Mouse (Mus musculus) small intestine, adult 2 months (tissue): ENCODE data around the gene Poc1b. TPM values are rescaled to one million over a fixed set of nuclear protein-coding genes. Genes with fewer than 3 reads are reported as not detected.

Source experiments
- H3K27ac ChIP-seq: fragments of 200-500 bp; 2 replicates; pipeline ENCODE4 v1.5.1; 2012; ENCODE audit warnings: low read depth, low read length, control low read depth, inconsistent platforms; ENCODE audit not compliant: insufficient read depth
- H3K27me3 ChIP-seq: fragments of 200-500 bp; 2 replicates; pipeline ENCODE4 v1.6.1; 2012; ENCODE audit warnings: mild to moderate bottlenecking, moderate library complexity, low read length, inconsistent platforms; ENCODE audit not compliant: control insufficient read depth, insufficient read depth
- H3K36me3 ChIP-seq: fragments of 200-500 bp; 2 replicates; pipeline ENCODE4 v1.6.1; 2012; ENCODE audit warnings: mild to moderate bottlenecking, low read length, control low read depth, inconsistent platforms; ENCODE audit not compliant: control insufficient read depth, insufficient read depth
- H3K4me1 ChIP-seq: fragments of 200-500 bp; 2 replicates; pipeline ENCODE4 v1.6.1; 2012; ENCODE audit warnings: low read length, inconsistent platforms, mixed read lengths; ENCODE audit not compliant: control insufficient read depth, insufficient read depth, insufficient read length
- H3K4me3 ChIP-seq: fragments of 200-500 bp; 2 replicates; pipeline ENCODE4 v1.5.1; 2012; ENCODE audit warnings: low read depth, mild to moderate bottlenecking, control low read depth, inconsistent platforms, low read length, moderate library complexity
- CTCF ChIP-seq: fragments of 200-500 bp; IDR thresholded peaks from 2 replicates; pipeline ENCODE4 v1.5.1; 2012; ENCODE audit warnings: low read depth, mild to moderate bottlenecking, control low read depth, inconsistent platforms, low read length, moderate library complexity, mixed read lengths; ENCODE audit not compliant: insufficient replicate concordance, insufficient read length; ENCODE audit errors: extremely low read depth
- POLR2A ChIP-seq: fragments of 200-500 bp; IDR thresholded peaks from 2 replicates; pipeline ENCODE4 v1.6.1; 2012; ENCODE audit warnings: low read depth, mild to moderate bottlenecking, control low read depth, inconsistent platforms, low read length, moderate library complexity
- WGBS: fragments of 180-500 bp; shearing (Covaris S2); methylation state at CpG from one replicate; pipeline ENCODE4 v1.1.7; 2018; 5-methylcytosine and 5-hydroxymethylcytosine counted together
- polyA plus RNA-seq: library from polyadenylated mRNA; depleted of rRNA; stranded (reverse); fragments of >200 nt; gene quantifications from 2 replicates; pipeline ENCODE4 v1.2.3, GENCODE M21; 2012

The Poc1b gene
- polyA plus RNA-seq, 1 experiment = 5.5 TPM

GRCm38 (mm10) chr10:99179566-99179965, 72.7 kb downstream of the Poc1b start:
- H3K4me3 ChIP-seq = no peak overlapping the region
- no peaks in the 10 kb centered on the region; the same call in 1 of the 2 replicates for H3K4me1 ChIP-seq
- no peak for TF ChIP-seq POLR2A
- no peak for TF ChIP-seq CTCF
- H3K27ac ChIP-seq = no peak overlapping the region
- 91% methylated on average over 4 of the region's 4 CpGs for WGBS
- no peaks in the 10 kb centered on the region for H3K36me3 ChIP-seq
- no peaks in the 10 kb centered on the region for H3K27me3 ChIP-seq

GRCm38 (mm10) chr10:99181497-99181896, 74.7 kb downstream of the Poc1b start:
- peak overlapping the region; percentile 61 for H3K27ac ChIP-seq
- WGBS = 89% methylated on average over 8 of the region's 8 CpGs

GRCm38 (mm10) chr10:99182107-99182506, 75.3 kb downstream of the Poc1b start:
- no peaks in the 10 kb centered on the region for H3K36me3 ChIP-seq
- WGBS = 82% methylated on average over 5 of the region's 5 CpGs
- TF ChIP-seq POLR2A = no peak
- H3K4me3 ChIP-seq = no peak overlapping the region
- no peaks in the 10 kb centered on the region; the same call in 1 of the 2 replicates for H3K4me1 ChIP-seq
- peak overlapping the region; percentile 61 for H3K27ac ChIP-seq
- H3K27me3 ChIP-seq = no peaks in the 10 kb centered on the region

More at GRCm38 (mm10) chr10:99181497-99181896, 74.7 kb downstream of the Poc1b start:
- H3K36me3 ChIP-seq = no peaks in the 10 kb centered on the region
- H3K4me3 ChIP-seq = no peak overlapping the region
- TF ChIP-seq POLR2A (no peak), CTCF (no peak)
- H3K4me1 ChIP-seq = no peaks in the 10 kb centered on the region; the same call in 1 of the 2 replicates
- no peaks in the 10 kb centered on the region for H3K27me3 ChIP-seq

GRCm38 (mm10) chr10:99188175-99188574, 81.3 kb downstream of the Poc1b start:
- TF ChIP-seq CTCF (no peak), POLR2A (no peak)
- H3K4me3 ChIP-seq = no peak overlapping the region
- 100% methylated on average over 1 of the region's 1 CpGs for WGBS
- H3K4me1 ChIP-seq = peaks cover 2% of the 10 kb centered on the region; the same call in 1 of the 2 replicates
- H3K27me3 ChIP-seq = no peaks in the 10 kb centered on the region
- H3K36me3 ChIP-seq = no peaks in the 10 kb centered on the region
- no peak overlapping the region for H3K27ac ChIP-seq

- WGBS = 64% methylated on average over 21 of the region's 21 CpGs
- Histone ChIP-seq H3K4me3 (no peak overlapping the region), H3K4me1 (peaks cover 7% of the 10 kb centered on the region), H3K36me3 (no peaks in the 10 kb centered on the region), H3K27ac (no peak overlapping the region), H3K27me3 (no peaks in the 10 kb centered on the region)
- TF ChIP-seq CTCF = no peak
- no peak for TF ChIP-seq POLR2A
These were observed 82.1 kb downstream of the Poc1b start for GRCm38 (mm10) chr10:99188656-99189603.

- H3K27me3 ChIP-seq = no peaks in the 10 kb centered on the region
- WGBS = 62% methylated on average over 3 of the region's 3 CpGs
- TF ChIP-seq CTCF (peak; percentile 65; the same call in 1 of the 2 replicates), POLR2A (no peak)
- no peaks in the 10 kb centered on the region for H3K36me3 ChIP-seq
- H3K27ac ChIP-seq = no peak overlapping the region
- no peak overlapping the region for H3K4me3 ChIP-seq
- peaks cover 14% of the 10 kb centered on the region for H3K4me1 ChIP-seq
These were observed 84.0 kb downstream of the Poc1b start for GRCm38 (mm10) chr10:99190798-99191197.

GRCm38 (mm10) chr10:99194451-99195055, 87.7 kb downstream of the Poc1b start:
- H3K27ac ChIP-seq = peak overlapping the region; percentile 62
- H3K4me1 ChIP-seq = peaks cover 17% of the 10 kb centered on the region
- 19% methylated on average over 2 of the region's 2 CpGs for WGBS
- TF ChIP-seq POLR2A = no peak
- no peak for TF ChIP-seq CTCF
- H3K4me3 ChIP-seq = no peak overlapping the region
- H3K36me3 ChIP-seq = peaks cover 2% of the 10 kb centered on the region; the same call in 1 of the 2 replicates
- no peaks in the 10 kb centered on the region for H3K27me3 ChIP-seq
